Comparison of ENCODE assay signal across 8 mouse cellular contexts in genomic region chr4:134287168-134287564, GRCm38 (mm10). TPM values are rescaled to one million over a fixed set of nuclear protein-coding genes. Genes with fewer than 3 reads are reported as not detected.
DNase-seq lines count a peak whose midpoint lies in the region; ATAC-seq lines count a peak whose summit lies in the region.

No protein-coding gene starts in this region.

- DNase-seq in 3134 (ENCODE audit: extremely low read depth, insufficient read length, low spot score): peak; percentile 92
- peak; percentile 99 for DNase-seq in adrenal gland, postnatal 25 days
- peak; percentile 95 for DNase-seq in embryonic facial prominence, embryonic 11.5 days (ENCODE audit: low spot score)
- peak; percentile 99 for DNase-seq in heart, adult 11 months
- DNase-seq in kidney, adult 11 months: peak; percentile 93
- peak; percentile 99 for DNase-seq in limb, embryonic 10.5 days (ENCODE audit: low spot score)
- peak; percentile 90 for DNase-seq in skeletal muscle tissue, adult 2 months (ENCODE audit: low read depth, low spot score)

- peak overlapping the region; percentile 99 for H3K9ac ChIP-seq in embryonic facial prominence, embryonic 11.5 days (replicated peaks; ENCODE audit: low read length)
- peak overlapping the region; percentile 99 for H3K9ac ChIP-seq in midbrain, embryonic 12.5 days (replicated peaks)

- ATAC-seq in embryonic facial prominence, embryonic 11.5 days (replicated peaks; ENCODE audit: insufficient number of reproducible peaks, low FRiP score, low TSS enrichment, low read depth): peak; percentile 93
- peak; percentile 95 for ATAC-seq in midbrain, embryonic 12.5 days (ENCODE audit: low FRiP score, low read depth)

- peak overlapping the region; percentile 100 for H3K27ac ChIP-seq in embryonic facial prominence, embryonic 11.5 days (replicated peaks; ENCODE audit: low read depth, low read length)
- H3K27ac ChIP-seq in limb, embryonic 10.5 days: peak overlapping the region; percentile 100
- H3K27ac ChIP-seq in midbrain, embryonic 12.5 days (replicated peaks): peak overlapping the region; percentile 100

- WGBS in embryonic facial prominence, embryonic 11.5 days: under 1% methylated on average over 53 of the region's 59 CpGs
- under 1% methylated on average over 57 of the region's 59 CpGs for WGBS in limb, embryonic 10.5 days
- under 1% methylated on average over 49 of the region's 59 CpGs for WGBS in midbrain, embryonic 12.5 days

- peaks cover 4% of the 10 kb centered on the region; the same call in 1 of the 2 replicates for H3K36me3 ChIP-seq in embryonic facial prominence, embryonic 11.5 days (replicated peaks; ENCODE audit: control insufficient read depth, insufficient read depth, low read depth, low read length)
- H3K36me3 ChIP-seq in limb, embryonic 10.5 days: peaks cover 31% of the 10 kb centered on the region
- H3K36me3 ChIP-seq in midbrain, embryonic 12.5 days: peaks cover 24% of the 10 kb centered on the region

- peak overlapping the region; percentile 72 for H3K4me2 ChIP-seq in embryonic facial prominence, embryonic 11.5 days (ENCODE audit: low read depth, low read length)
- peak overlapping the region; percentile 92 for H3K4me2 ChIP-seq in midbrain, embryonic 12.5 days (replicated peaks)

- no peaks in the 10 kb centered on the region for H3K9me3 ChIP-seq in embryonic facial prominence, embryonic 11.5 days (replicated peaks; ENCODE audit: control insufficient read depth, low read length)
- no peaks in the 10 kb centered on the region for H3K9me3 ChIP-seq in limb, embryonic 10.5 days (replicated peaks)
- H3K9me3 ChIP-seq in midbrain, embryonic 12.5 days: no peaks in the 10 kb centered on the region

- peak overlapping the region; percentile 98 for H3K4me3 ChIP-seq in embryonic facial prominence, embryonic 11.5 days (ENCODE audit: low read depth, low read length)
- peak overlapping the region; percentile 64 for H3K4me3 ChIP-seq in limb, embryonic 10.5 days
- peak overlapping the region; percentile 88 for H3K4me3 ChIP-seq in midbrain, embryonic 12.5 days

- no peaks in the 10 kb centered on the region for H3K27me3 ChIP-seq in embryonic facial prominence, embryonic 11.5 days (ENCODE audit: control insufficient read depth, insufficient read depth, low read length)
- H3K27me3 ChIP-seq in limb, embryonic 10.5 days (ENCODE audit: low read depth, poor library complexity, severe bottlenecking): no peaks in the 10 kb centered on the region
- H3K27me3 ChIP-seq in midbrain, embryonic 12.5 days: no peaks in the 10 kb centered on the region

- 0 out of 2 replicates have a peak, but pooled peaks cover 2% of the 10 kb centered on the region for H3K4me1 ChIP-seq in embryonic facial prominence, embryonic 11.5 days (ENCODE audit: control insufficient read depth, insufficient read depth, low read length)
- H3K4me1 ChIP-seq in limb, embryonic 10.5 days: peaks cover 35% of the 10 kb centered on the region
- H3K4me1 ChIP-seq in midbrain, embryonic 12.5 days: peaks cover 21% of the 10 kb centered on the region

RNA-seq across cellular contexts. Expression of gene Pdik1l, which starts 0.5 kb away (rescaled TPM):
- 19.7 and 20.2 TPM in 2 replicates for total RNA-seq in adrenal gland, postnatal 25 days (2021)
- polyA plus RNA-seq in embryonic facial prominence, embryonic 11.5 days (2014; fragmentation: Nextera tagmentation; extraction: Ambion mirVana): 22.8 and 24.4 TPM in 2 replicates
- 13.9 and 19.6 TPM in 2 replicates for polyA plus RNA-seq in limb, embryonic 10.5 days (2016; fragmentation: Nextera tagmentation; extraction: Ambion mirVana)
- polyA plus RNA-seq in midbrain, embryonic 12.5 days (2016; fragmentation: Nextera tagmentation; extraction: Ambion mirVana): 32.6 and 33.3 TPM in 2 replicates

RNA-seq across cellular contexts. Expression of gene Trim63, which starts 27.8 kb away (rescaled TPM):
- total RNA-seq in adrenal gland, postnatal 25 days (2021): not detected in 2 replicates
- 0.39 TPM in 1 of 2 replicates, not detected in the other for polyA plus RNA-seq in embryonic facial prominence, embryonic 11.5 days (2014; fragmentation: Nextera tagmentation; extraction: Ambion mirVana)
- 0.30 and 0.95 TPM in 2 replicates for polyA plus RNA-seq in limb, embryonic 10.5 days (2016; fragmentation: Nextera tagmentation; extraction: Ambion mirVana)
- polyA plus RNA-seq in midbrain, embryonic 12.5 days (2016; fragmentation: Nextera tagmentation; extraction: Ambion mirVana): 0.24 and 0.28 TPM in 2 replicates

RNA-seq across cellular contexts. Expression of gene Grrp1, which starts 33.3 kb away (rescaled TPM):
- 6.2 and 8.3 TPM in 2 replicates for total RNA-seq in adrenal gland, postnatal 25 days (2021)
- 5.7 and 7.7 TPM in 2 replicates for polyA plus RNA-seq in embryonic facial prominence, embryonic 11.5 days (2014; fragmentation: Nextera tagmentation; extraction: Ambion mirVana)
- 9.2 and 10.9 TPM in 2 replicates for polyA plus RNA-seq in limb, embryonic 10.5 days (2016; fragmentation: Nextera tagmentation; extraction: Ambion mirVana)
- polyA plus RNA-seq in midbrain, embryonic 12.5 days (2016; fragmentation: Nextera tagmentation; extraction: Ambion mirVana): 5.7 and 6.0 TPM in 2 replicates

RNA-seq across cellular contexts. Expression of gene Gm30191, which starts 40.4 kb away (rescaled TPM):
- total RNA-seq in adrenal gland, postnatal 25 days (2021): not detected in 2 replicates
- not detected in 2 replicates for polyA plus RNA-seq in embryonic facial prominence, embryonic 11.5 days (2014; fragmentation: Nextera tagmentation; extraction: Ambion mirVana)
- not detected in 2 replicates for polyA plus RNA-seq in limb, embryonic 10.5 days (2016; fragmentation: Nextera tagmentation; extraction: Ambion mirVana)
- not detected in 2 replicates for polyA plus RNA-seq in midbrain, embryonic 12.5 days (2016; fragmentation: Nextera tagmentation; extraction: Ambion mirVana)

RNA-seq across cellular contexts. Expression of gene Zfp593, which starts 41.8 kb away (rescaled TPM):
- total RNA-seq in adrenal gland, postnatal 25 days (2021): 8.8 and 10.3 TPM in 2 replicates
- polyA plus RNA-seq in embryonic facial prominence, embryonic 11.5 days (2014; fragmentation: Nextera tagmentation; extraction: Ambion mirVana): 16.5 and 18.3 TPM in 2 replicates
- 19.0 and 23.5 TPM in 2 replicates for polyA plus RNA-seq in limb, embryonic 10.5 days (2016; fragmentation: Nextera tagmentation; extraction: Ambion mirVana)
- polyA plus RNA-seq in midbrain, embryonic 12.5 days (2016; fragmentation: Nextera tagmentation; extraction: Ambion mirVana): 17.7 and 19.6 TPM in 2 replicates

Comparison
In these comparisons a context has a peak if more than half of its experiments do, and no peak if none do; other contexts are left out.
1. Peak in every context shown above with its lines: DNase-seq, ATAC-seq, H3K4me3 ChIP-seq and H3K27ac ChIP-seq.